Mouse (Mus musculus) spleen, postnatal 10 days (tissue): ENCODE results near the gene Lipe.
A peak's percentile ranks its signal among the peaks of the same experiment; 100 is the strongest.

Source experiments
- DNase-seq, 2 experiments: peaks; one replicate each; pipeline ENCODE4 v3.0.0; 2021 to 2022; ENCODE audit warnings: low spot score in 2 of 2

Lipe gene

GRCm38 (mm10) chr7:25363151-25363550 is 35.4 kb downstream of the Lipe start:
- no peak for DNase-seq

- no peak for DNase-seq
These were observed 39.7 kb downstream of the Lipe start for GRCm38 (mm10) chr7:25358721-25359206.

GRCm38 (mm10) chr7:25348861-25349260 is 49.6 kb downstream of the Lipe start:
- DNase-seq, result no peak

- no peak for DNase-seq
These were observed 57.3 kb downstream of the Lipe start for GRCm38 (mm10) chr7:25341000-25341784.

GRCm38 (mm10) chr7:25339329-25339728 is 59.2 kb downstream of the Lipe start:
- no peak for DNase-seq

- DNase-seq, result no peak
These were observed 64.0 kb downstream of the Lipe start for GRCm38 (mm10) chr7:25334472-25334871.

GRCm38 (mm10) chr7:25333596-25334307 is 64.8 kb downstream of the Lipe start:
- peak; percentile 63 to 84 for DNase-seq
